Mouse (Mus musculus) frontal cortex, adult 2 months (tissue): Measurements from ENCODE around the gene Dmrt3. TPM values are rescaled to one million over a fixed set of nuclear protein-coding genes. Genes with fewer than 3 reads are reported as not detected.

ENCODE experiments used
- DNase-seq, 2 experiments: peaks; one replicate each; pipeline ENCODE4 v3.0.0; 2022; ENCODE audit warnings: low spot score in 1 of 2; ENCODE audit errors: extremely low spot score in 1 of 2
- polyA plus RNA-seq: library from polyadenylated mRNA; depleted of rRNA; stranded (reverse); fragments of >200 nt; gene quantifications from 2 replicates; pipeline ENCODE4 v1.2.3, GENCODE M21; 2012; rRNA removed

Dmrt3 gene
- not detected in 2 replicates for polyA plus RNA-seq

DNA sequence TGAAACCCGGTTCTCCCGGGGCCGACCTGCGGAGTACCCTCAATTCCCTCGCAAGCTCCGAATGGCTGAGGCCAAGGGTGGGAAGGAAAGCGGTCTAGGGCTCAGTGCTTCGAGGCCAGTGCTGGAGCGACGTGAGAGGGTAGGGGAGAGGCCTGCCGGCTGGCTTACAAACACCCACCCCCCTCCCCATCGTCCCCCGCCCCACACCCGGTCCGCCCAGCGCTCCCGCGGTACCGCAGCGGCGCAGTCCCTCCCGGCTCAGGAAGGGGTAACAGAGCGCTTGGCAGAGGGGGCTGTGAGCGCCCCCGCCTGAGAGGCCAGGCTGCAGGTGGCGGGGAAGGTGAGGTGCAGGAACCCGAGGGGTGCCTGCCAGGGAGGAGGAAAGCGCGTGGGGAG is at the start of gene Dmrt3:
TSS of gene Dmrt3 (plus strand) at position 287 of the 396 bp plus-strand sequence.
- DNase-seq: no peak

DNA sequence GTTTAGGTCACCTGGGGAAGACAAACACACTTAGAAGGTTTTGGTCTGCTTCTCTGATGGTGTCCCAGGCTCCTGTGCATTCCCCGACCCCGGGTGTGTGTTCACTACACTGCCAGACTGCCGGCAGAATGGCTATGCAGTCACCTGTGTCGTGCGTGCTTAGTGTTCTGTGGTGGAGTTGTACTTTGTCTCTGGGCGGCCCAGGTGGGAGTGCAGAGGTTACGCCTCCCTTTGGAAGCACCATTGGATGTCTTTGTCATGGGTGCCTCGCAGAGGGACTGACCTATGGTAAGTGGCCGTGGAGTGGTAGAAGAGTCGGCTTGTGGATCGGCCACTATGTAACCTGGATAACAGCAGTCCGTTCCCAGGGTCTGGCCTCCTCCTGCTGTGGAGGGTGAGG is 45.7 kb upstream of the Dmrt3 start:
- no peak for DNase-seq

DNA sequence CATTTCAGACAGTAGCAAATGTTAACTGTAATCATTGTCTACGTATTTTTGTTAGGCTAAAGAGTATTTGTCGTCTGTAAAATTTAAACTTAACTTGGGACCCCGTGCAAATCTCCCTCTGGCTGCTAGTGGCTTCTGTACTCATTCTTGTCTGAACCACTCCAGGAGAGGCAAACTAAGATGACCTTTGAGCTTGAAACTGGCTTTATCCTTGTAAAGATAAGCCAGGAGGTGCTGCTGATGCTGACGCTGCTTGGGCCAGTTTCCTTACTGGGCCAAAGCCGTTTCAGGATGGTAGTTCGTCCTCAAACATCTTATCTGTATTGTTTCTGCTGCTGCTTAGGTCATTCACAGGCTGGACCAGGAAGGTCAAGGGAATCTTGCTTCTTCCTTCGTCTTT is 40.3 kb upstream of the Dmrt3 start:
- DNase-seq: no peak

DNA sequence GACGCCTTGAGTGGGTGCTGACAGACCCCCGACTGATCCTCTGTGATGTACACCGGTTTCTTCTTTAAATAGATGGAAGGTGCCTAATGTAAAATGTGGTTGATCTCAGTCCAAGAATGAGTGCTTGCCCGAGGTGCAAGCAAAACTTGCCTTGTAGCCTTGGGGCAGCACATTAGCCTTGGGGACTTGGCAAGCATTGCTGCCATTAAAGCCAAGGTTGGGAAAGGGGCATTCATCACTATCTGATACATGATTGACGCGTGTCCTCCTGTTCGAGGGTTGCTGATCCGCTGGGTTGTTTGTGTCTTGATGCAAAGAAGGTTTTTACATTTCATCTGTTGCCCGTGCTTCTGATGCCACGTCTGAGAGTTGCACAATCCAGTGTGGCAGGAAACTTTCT is 35.7 kb upstream of the Dmrt3 start:
- no peak for DNase-seq

DNA sequence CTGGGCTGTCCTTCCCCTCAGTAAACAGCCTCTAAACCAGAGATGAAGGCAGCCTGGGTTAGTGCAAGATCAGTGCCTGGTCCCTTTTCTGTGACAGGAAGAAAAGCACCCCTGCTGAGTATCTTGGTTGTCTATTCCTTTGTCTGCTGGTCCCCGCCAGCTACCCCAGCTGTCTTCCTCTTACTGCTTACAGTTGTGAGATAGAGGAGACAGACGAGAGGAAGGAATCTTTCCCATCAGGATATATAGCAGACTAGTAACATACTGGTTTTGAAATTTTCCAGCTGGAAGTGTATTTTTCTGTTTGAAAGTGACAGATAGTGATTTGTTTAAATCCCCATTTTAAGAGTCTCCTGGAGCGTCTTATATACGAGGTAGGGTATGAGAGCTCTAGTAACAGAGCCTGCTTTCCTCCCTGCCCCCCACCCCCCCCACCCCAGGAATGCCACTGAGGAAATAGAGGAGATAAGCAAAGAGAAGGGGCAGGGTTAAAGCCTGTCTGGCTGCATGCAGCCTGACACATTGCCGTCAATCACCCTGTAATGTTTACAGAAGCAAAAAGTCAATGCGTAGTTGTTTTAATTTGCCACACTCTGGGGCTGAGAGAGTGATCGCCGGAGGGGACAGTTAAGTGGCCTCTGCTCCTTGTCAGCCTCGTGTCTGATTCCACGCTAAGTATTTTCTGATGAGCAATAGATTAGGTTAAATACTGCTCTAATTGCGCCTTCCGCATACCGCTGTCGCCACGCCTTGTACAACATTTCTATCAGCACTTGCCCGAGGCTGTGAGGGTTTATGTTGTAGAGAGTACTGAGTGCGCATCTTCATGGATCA is 34.9 kb upstream of the Dmrt3 start:
- no peak for DNase-seq

DNA sequence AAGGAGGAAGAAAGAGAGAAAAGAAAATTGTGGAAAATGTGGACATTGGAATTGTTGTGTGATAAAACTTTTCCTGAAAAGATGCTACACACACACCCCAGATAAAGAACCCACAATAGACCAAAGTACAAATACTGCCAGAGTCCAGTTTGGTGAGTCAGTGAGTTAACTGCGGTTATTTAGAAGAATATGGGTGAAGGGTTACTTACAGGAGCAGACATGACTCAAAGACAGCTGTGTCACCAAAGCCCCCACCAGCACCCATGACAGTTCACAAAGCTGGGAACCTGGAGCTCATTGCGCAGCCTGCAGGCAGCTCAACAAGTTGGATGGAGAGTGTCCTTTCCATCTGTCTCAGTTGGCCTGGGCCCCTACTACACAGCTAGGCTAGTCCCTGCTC is 31.7 kb upstream of the Dmrt3 start:
- no peak for DNase-seq

DNA sequence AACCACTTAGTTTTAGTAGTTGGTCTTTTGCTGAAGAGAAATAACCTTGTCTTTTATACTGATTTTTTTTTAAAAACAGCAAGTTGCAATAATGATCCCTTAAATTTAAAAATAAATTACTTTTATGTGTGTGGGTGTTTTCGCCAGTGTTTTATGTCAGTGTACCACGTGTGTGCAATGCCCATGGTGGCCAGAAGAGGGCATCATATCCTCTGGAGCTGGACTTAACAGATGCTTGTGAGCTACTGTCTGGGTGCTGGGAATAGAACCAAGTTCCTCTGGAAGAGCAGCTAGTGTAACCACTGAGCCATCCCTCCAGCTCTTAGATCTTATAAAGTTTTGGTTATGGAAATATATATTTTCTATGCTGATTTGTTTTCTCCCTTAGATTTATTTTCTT is 30.7 kb upstream of the Dmrt3 start:
- DNase-seq: no peak

DNA sequence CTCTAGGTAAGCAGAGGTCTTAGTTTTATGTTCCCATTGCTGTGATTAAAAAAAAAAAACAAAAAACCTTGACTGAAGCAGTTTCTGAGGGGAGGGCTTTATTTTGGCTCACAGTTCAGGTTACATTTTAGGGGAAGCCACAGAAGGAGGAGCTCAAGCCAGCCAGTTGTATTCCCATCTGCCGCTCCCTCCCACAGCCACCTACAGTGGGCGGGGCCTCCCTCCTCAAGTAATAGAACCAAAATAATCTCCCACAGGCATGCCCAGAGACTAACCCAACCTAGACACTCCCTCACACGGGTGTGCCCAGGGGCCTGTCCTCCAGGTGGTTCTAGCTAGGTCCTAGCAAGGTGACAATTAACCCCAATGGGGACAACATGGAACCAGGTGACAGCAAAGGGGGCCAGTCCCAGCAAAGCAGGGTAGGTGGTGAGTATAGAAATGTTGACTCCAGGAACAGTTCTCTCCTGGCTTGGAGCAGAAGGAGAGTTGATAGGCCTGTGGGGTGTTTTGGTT is 12.3 kb upstream of the Dmrt3 start:
- no peak for DNase-seq

DNA sequence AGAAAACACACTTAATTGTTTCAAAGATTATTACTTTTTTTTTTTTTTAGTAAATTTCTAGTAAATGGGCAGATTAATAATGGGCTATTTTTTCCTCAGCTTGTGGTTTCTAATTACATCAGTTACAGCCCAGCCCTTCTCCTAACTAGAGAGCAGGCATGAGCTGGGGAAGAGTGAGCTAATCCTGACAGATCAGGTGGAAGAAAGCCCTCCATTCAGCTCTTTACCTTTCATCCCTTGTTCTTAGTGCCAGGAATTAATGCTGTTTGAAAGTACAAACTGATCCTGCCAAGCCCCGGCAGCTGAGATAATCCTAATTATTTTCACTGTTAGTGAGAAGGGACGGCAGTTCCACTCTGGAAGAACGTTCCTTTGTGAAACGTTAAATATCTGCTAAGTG is 11.5 kb upstream of the Dmrt3 start:
- no peak for DNase-seq

DNA sequence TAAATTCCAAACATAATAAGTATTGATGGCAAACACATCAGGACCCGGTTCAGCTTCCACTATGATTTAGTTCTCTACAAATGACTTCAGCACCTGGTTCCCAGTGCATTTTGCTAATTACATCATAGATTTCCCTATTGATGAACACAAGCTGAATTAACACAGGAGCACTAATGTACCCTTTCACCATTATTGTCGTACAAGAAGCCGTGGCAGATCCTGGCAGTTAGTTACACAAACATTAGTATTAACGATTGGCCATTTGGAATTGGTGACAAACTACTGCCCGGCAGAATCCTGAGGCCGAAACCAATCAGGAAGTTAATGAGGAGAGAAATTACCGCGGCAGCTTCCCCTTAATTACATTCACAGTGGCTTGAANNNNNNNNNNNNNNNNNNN is 8.1 kb upstream of the Dmrt3 start:
- DNase-seq: no peak

DNA sequence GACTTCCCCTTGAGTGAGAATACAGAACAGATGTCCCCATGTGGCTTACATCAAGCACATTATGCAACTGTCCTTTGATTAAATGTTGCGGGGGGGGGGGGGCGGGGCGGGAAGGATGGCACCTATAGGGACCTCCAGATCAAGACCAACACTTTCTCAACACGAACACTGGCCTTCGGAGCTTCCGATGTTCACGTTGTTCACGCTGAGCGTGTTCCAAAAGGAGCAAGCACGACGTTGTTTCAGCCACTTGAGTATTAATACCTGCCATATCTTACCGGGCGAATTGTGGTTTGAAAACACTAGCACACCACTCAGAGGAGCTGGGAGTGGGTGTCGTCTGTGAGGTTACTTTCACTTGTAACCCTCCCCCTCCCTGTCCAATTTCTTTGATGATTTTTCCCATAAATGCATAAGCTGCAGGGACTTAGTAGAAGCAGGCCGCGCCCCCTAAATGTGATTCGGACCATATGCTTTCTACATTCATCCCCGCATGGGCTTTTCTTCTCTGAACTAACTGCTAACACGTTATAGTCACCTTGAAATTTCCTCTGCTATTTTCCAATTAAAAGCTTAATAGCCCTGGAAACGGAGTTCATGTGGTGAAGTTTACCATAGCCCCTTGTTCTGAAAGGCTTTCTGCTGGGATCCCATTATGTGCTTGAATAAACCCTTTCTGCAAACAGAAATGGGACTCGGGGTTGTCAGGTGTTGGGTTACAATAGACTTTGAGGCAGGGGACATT is 2.5 kb upstream of the Dmrt3 start:
- DNase-seq: no peak

DNA sequence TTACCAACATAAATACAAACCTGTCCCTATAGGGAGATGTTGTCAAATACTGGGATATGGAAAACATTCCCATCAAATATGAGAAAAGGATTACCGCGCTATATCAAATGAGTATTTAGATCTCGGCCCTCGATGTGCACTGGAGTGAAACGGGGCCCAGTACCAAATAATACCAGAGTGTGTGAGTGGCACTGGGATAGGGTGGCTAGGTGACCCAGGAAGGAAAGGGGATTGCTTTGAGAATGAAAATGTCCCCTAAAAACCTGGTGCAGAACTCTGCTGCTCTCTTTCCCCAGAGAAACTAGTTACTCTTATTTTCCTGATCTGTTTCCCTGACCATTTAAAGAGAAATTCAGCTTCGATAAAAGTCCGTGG is 1.9 kb upstream of the Dmrt3 start:
- no peak for DNase-seq

DNA sequence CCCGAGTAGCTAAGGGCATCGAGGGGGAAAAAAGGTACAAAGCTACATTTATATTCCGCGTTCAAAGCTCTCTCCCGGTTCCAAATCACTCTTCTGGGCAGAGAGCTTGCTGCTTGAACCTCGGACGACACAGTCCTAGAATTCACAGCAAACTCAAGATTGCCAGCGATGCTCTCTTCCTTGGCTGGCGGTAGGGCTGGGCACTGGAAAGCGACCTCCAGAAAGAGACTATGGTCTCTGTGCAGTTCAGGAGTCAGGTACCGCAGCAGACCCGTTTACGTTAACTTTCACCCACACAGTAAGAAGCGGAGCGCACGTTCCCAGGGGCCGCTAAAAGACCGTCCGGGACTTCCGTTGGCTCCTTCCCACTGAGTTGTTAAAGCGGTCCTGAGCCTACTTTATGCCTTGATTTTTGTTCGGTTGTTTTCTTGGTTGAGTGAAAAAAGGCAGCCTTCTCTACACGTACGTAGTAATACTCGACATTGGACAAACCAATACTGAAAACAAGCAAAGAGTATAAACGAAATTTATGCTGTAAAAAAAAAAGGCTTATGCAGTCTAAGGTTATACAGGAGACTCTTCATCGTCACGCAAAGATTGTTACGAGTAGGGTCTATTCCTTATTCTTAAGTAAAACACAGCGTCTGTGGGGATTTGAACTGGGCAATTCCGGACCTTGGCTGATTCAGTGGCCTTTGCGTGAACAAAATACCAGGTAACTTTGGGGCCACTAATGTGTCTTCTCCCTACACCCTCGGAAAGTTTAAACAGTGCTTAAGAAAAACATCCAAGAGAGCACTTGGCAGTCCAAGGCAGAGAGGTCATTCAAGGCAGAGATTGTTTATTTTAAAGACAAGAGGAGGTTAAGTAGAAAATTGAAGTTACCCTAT is 895 bp upstream of the Dmrt3 start:
- DNase-seq: no peak

DNA sequence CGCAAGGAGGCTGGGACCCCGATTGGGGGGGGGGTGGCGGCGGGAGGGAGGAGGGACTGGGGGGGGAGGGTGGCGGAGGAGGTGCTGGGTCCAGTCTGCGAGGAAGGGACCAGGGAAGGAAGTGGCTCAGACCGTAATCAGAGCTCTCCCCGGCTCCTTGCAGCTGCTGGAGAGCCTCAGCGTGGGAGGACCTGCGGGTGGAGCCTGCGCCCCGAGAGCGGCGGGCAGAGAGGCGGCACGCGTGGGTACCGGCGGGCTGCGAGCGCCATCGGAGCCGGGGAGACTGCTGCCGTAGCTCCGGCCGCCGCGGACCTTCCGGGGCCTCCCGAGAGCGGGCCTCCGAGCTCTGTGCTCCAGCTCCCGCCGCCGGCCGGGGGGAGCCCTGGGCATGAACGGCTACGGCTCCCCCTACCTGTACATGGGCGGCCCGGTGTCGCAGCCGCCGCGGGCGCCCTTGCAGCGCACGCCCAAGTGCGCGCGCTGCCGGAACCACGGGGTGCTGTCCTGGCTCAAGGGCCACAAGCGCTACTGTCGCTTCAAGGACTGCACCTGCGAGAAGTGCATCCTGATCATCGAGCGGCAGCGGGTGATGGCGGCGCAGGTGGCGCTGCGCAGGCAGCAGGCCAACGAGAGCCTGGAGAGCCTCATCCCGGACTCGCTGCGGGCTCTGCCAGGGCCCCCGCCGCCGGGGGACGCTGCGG is 460 bp downstream of the Dmrt3 start:
- DNase-seq: no peak

DNA sequence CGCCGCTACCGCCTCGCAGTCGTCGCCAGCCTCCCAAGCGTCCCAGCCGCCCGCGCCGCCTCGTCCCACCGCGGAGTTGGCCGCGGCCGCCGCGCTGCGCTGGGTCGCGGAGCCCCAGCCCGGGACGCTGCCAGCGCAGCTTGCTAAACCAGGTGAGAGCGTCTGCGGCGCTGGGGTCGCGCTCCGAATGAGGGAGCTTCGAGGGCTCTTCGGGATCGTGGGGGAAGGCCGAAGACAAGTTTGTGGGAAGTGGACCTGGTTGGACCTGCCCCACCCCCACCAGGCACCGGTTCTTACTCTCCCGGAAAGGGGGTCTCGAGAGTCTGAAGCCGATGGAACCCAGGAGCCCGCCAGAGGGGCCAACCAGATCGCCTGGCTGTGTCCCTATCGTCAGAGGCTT is 1.0 kb downstream of the Dmrt3 start:
- no peak for DNase-seq

DNA sequence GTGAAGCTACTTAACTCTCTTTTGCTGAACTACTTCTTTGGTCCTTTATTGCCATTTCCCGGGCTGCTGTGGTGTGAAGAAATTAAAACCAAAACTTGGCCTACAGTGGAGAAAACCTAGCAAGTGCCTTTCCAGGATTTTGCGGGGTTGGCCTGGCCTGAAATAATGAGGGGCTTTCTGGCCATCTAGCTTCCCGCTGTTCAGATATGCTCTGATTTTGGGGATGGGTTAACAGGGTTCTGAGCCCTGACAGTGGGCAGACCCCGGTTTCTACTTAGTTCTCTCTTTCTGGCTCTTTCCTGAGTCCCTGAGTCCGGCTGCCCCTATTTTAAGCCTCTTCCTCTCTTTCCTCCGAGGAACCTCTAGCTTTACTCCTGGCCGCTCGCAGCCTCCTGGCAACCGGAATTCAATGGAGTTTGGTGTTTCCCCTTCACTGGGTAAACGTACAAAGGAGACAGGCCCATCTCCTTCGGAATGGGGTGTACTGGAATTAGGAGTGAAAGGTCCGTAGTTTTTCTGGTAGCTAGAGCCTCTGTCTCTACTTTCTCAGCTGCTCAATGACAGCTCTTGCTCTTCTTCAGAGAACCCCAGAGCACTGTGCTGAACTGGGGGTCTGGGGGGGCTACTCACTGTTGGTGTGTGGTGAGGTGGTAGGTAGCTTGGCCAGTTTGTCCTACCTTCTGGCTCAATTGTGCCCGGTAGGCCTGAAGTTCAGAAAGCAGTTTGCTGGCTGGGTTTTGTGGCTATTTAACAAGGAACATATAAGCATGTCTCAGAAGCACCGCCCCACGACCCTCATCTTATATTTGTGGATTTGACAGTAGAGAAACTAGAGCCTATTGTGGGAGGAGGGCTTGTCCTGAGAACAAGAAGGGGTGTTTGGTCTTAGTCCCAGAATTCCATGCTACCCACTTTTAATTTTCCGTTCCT is 2.0 kb downstream of the Dmrt3 start:
- DNase-seq: no peak

DNA sequence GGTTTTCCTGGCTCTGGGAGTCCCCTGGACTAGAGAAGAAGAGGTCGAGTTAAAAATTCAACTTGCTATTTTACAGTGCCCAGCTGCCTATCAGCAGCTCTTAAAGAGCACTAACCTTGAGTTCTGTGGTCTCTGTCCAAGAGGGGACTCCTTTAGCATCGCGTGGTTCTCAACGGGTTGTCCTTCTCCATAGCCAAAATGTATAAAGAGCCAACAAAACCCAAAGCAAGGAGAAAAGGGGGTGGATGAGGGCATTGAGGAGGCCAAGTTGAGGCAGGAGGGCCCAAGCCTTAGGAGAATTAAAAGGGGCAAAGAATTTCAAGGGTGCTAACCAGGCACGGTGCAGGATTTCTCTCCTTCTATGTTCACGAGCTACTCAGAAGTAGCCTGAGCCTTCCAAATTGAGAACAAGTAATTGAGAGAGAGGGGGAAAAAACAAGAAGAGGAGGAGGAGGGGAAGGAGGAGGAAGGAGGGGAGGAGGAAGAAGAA is 2.8 kb downstream of the Dmrt3 start:
- no peak for DNase-seq

DNA sequence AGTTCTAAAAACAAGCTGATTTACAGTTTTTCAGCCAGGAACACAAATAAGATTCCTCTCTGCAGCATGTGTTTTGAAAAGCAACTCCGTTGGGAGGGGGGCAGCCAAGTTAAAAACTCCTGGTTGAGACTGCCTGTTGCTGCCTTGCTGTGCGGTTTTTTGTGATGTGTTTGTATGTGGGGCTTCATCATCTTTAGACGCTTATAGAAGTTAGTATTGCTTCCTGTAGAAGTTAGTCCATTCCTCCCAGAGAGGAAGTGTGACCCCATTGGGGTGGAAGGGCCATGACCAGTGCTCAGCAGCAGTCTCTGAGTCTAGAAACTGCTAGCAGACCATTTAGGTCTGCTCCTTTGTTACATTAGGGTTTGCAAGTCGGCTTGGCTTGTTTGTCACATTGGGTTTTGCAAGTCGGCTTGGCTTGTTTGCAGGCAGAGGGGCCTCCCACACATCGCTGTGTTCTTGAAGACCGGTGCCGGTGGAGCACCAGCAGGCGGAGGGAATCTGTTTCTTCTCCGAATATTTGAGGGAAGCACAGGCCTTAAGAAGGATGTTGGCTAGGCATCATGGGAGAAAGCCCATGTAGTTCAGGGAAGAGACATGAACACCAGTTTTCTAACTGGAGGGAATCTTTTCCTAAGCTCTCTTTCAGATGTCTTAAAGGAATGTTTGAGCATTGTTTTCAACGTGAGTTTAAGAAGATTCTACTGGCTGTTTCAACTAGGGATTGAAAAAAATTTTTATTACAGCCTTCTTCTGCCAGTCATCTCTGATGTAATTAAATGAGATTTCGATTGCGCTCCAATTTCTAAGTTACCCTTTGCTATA is 3.6 kb downstream of the Dmrt3 start:
- no peak for DNase-seq
